Mouse (Mus musculus): ENCODE data around the gene Ppp1r37.
"Not testable (repeated sequence)": the region's sequence is repeated elsewhere in the genome, so short reads cannot be mapped to it uniquely, and the experiment has no call there.

The Ppp1r37 gene

DNA sequence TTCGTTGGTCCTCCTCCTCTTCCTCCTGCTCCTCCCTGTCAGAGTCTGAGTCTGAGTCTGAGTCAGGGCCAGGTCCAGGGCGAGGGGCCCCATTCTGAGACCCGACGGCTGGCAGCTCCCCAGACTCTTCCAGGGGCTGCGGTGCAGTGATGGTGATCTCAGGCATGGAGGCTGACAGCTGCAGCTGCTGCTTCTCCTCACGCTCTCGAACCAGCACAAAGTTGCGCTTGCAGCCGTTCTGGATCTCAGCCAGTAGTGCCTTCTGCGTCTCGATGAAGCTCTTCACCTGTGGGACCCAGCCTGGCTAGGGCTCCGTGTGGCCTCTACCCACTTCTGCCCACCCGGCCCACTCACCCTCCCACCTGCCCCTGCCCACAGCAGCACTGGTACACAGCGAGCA is 30.6 kb downstream of the Ppp1r37 start:
- no peak for DNase-seq

DNA sequence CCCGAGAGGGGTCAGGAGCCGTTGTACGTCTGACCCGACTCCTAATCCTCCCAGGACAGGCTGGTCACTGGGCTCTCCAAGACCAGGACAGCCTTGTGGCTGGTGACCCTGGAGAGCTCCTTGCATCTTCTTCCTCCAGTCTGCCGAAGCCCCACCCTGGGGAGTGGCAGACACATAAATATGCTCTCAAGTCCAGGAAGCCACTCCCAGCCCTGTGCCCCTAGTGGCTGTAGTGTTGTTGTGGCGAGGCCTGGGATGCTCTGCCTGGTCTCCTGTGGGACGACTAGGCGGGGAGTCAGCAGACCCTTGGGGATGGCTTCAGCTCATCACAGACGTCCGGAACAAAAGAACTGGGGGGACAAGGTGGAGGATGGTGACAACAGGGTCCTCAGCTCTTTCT is 31.8 kb downstream of the Ppp1r37 start:
- DNase-seq: no peak

GRCm38 (mm10) chr7:19525105-19525481 is 37.8 kb downstream of the Ppp1r37 start:
- DNase-seq: no peak

GRCm38 (mm10) chr7:19524420-19525104 is 38.3 kb downstream of the Ppp1r37 start:
- no peak for DNase-seq

DNA sequence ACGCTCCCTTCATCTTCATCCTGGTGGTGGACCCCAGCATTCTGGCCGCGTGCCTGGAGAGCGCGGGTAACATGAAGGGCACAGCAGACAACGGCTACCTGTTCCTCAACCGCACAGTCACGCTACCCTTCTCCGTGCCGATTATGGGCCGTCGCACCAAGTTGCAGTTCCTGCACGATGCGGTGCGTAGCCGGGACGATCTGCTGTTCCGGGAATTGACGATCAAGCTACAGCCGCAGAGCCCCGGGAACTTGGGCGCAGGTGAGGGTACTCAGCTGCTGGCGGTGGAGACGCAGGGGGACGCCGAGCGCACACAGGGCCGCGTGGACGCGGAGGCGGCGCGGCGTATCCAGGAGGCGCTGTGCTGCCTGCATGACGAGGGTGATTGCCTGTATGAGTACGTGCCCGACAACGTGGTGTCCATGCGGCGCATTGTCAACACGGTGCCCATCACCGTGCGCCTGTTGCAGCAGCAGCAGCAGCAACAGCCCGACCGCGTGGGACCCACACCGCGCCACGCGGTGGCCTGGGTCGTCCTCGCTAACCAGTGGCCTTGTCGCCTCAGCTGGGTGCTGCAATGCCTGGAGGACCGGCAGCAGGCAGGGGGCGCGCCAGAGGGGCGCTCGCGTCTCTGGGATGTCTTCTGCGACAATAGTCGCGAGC is 39.0 kb downstream of the Ppp1r37 start:
- peak; percentile 75 for DNase-seq

GRCm38 (mm10) chr7:19523017-19523756 is 39.7 kb downstream of the Ppp1r37 start:
- no peak for DNase-seq

DNA sequence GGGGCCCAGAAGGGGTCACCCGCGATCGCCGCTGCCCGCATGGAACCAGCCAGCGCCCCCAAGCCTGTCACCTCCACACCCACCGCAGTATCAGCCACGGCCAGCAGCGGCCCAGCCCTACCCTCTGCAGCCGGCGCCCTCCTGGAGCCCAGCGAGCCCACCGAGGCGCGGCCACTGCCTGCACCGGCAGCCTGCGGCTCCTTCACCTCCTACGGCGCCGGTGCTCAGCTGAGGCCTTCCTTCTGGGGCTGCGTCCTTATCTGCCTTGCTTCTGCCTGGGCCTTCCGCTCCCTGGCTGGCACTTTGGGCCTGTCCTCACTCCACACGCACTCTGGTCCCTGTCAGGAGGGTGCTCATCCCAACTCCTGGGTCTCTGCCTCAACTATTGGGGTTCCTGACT is 42.8 kb downstream of the Ppp1r37 start:
- no peak for DNase-seq

DNA sequence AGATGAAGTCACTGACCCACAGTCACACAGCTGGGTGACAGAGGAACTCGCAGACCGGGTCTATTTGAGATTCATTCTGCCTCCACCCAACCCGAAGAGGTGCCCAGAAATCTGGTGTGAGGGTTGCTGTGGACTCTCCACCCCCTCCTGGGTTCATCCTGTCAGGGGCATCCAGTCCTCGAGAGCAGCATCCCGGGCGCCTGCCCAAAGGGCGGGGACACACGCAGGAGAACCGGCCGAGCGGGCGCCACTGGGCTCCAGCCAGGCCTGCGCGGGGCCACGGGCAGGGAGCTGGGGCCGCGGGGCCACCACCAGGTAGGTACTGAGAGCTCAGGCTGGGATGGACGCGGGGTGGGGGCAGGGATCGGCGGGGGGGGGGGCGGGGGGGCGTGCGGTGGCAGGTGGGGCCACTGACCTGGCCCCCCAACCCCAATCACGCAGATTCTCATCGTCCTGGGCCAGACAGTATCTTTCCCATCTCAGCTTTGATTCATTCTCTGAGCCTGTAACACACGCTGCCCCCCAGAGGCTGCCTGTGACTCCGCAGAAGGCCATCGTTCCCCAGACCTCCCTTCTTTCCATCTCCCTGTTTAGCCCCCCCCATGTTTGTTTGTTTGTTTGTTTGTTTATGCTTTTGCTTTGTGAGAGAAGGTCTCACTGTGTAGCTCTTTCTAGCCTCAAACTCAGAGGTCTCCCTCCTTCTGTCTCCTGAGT is 45.1 kb downstream of the Ppp1r37 start, which contains the start of gene Nkpd1:
TSS of gene Nkpd1 (plus strand) at position 187 of the 714 bp plus-strand sequence.
- DNase-seq: no peak

- DNase-seq: no peak
Observed at GRCm38 (mm10) chr7:19512353-19512752, 50.5 kb downstream of the Ppp1r37 start.

DNA sequence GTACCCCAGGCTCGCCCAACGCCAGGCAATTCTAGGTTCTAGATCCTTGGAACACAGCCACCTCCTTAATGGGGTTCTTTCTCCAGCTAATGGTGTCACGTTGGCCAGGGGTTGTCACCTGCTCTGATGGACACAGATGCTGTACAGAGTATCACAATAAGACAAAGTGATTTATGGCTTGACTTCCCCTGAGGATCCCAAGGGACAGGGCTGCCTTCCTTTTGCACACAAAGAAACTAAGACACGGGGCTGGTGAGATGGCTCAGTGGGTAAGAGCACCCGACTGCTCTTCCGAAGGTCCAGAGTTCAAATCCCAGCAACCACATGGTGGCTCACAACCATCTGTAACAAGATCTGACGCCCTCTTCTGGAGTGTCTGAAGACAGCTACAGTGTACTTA is 50.9 kb downstream of the Ppp1r37 start:
- not testable (repeated sequence) for DNase-seq

- no peak for DNase-seq
Observed at GRCm38 (mm10) chr7:19509786-19510185, 53.1 kb downstream of the Ppp1r37 start.

GRCm38 (mm10) chr7:19508924-19509568 is 53.8 kb downstream of the Ppp1r37 start:
- DNase-seq: no peak

DNA sequence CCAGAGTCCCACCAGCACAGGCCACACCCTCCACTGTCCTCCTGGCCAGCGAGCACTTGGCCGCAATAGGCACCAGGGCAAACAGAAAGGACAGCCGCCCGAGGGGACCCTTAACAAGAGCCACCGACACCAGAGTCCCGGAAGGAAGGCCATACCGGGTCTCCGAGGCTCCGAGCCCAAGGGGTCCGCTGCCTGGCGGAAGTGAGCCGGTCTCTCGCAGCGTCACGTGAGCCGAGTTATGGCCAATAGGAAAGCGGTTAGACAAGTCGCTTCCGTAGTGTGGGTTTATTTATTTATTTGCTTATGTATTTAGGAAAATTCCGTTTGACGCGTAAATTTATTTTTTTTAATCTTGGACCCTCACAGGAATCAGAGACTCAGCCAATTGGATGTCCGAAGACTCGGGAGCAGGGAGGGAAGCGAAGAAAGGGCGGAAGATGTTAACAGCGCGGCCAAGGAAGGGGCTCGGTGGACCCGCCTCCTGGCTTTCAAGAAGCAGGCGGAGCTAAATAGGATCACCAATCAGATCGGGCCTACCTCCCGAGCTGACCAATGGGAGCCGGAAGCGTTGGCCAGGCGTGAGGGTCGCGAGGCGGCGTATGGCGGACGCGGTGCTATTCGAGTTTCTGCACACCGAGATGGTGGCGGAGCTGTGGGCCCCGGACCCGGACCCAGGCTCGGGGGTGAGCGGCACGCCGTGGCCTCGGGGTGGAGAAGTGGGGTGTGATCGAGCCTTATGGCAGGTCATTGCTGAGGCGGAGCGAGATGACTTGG is 54.5 kb downstream of the Ppp1r37 start, which contains the start of the genes Bloc1s3 and Trappc6a:
TSS of gene Bloc1s3 (minus strand) at position 218 of the 774 bp plus-strand sequence.
TSS of gene Trappc6a (plus strand) at position 246 of the 774 bp plus-strand sequence.
- peak; percentile 94 for DNase-seq

DNA sequence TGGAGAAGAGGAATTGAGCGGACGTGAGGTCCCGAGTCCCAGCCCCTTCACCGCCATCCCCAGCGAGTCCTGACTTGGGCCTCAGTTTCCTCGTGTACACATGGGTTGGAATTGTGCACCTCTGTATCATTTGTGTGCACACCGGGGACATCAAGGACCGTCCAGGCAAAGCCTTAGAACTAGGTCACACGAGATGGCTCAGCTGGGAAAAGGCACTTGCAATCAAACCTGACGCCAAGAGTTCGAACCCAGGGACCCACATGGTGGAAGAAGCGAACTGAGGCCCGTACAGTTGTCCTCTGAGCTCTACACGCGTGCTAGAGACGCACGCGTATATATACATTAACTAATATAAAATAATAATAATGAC is 55.3 kb downstream of the Ppp1r37 start:
- DNase-seq: no peak

GRCm38 (mm10) chr7:19506969-19507611 is 55.8 kb downstream of the Ppp1r37 start:
- peak; percentile 74 for DNase-seq

- no peak for DNase-seq
Observed at GRCm38 (mm10) chr7:19506326-19506725, 56.5 kb downstream of the Ppp1r37 start.

DNA sequence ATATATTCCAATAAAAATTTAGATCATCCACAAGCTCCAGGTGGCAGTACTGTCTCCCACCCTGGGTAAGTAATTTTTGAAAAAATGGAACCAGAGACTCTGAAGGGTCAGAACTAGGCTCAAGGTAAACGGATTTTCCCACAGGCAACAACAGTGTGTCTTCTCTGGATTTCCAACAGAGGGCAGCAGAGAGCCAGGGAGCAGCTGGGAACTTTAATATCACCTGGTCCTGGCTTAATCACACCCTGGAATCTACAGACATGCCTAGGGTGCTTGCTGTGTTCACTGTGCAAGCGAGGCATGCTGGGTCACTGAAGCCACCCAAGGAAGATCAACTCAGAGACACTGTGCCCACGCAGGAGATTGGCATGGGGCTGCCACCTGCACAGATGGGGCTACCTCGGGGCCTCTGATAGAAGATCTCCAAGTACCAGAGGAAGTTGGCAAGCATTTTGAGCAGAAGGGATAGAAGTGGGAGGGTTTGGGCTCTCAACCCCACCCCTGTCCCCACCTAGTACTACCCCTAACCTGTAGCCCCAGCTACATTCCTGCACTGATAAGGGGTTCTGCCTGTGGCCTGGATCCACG is 59.3 kb downstream of the Ppp1r37 start:
- peak; percentile 53 for DNase-seq

GRCm38 (mm10) chr7:19501658-19502057 is 61.2 kb downstream of the Ppp1r37 start:
- DNase-seq: no peak

DNA sequence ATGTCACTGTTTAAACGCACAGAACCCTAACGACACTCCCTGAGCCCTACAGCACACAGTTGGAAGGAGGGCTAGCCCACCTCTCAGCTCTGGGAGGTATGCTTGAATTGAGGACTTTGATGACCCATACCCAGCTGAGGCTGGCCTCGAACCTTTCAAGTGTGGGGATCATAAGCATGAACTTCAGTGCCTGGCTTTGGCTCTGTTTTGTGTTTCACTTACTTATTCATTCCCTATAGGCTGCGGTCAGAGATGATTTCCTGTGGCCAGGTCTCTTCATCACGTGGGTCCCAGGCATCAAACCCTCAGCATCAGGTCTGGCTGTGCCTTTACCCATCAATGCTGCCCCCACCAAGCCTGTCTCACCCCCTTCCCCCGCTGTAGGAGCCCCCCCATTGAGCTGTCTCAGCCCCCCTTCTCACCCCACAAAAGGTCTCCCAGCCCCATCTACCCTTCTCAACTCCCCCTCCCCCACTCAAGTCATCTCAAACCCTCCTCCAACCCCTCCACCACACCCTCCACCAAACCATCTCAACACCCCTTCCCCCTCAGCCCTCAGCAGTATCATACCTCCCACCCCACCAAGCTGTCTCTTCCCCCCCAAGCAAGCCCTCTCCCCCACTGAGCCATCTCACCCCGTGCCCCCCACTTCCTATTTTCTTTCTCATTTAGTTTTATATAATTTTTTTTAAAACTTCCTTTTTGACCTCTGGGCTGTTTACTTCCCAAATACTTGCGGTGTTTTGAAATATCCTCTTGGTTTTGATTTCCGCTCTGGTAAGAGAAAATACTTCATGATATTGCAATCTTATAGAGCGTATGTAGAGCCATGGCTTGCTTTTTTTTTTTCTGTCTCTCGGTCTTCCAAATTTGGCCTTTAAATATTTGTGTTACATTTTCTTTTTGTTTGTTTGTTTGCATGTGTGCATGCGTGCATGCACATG is 62.2 kb downstream of the Ppp1r37 start:
- DNase-seq: no peak

DNA sequence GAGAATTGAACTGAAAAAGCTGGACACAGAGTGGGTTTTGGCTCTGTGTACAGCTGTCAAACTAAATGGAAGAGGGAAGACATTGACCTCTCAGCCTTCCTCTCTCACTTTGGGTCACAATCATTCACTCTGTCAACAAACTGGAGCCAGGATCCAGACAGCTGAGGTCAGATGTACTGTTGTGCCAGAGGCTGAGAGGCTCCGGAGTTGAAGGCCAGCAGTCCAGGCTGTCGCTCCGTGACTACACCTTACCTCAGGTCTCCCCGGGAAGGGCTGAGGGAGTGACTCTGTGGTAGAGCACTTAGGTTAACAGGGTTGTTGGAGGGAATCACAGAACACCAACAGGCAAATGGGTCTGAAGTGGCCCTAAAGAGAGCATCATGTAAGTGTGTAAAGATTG is 64.5 kb downstream of the Ppp1r37 start:
- no peak for DNase-seq
